Mouse (Mus musculus) T-helper 2 cell (primary cell): Measurements from ENCODE around the gene 4931414P19Rik.

Experiments used
- in situ Hi-C: fragments of 300-600 bp; cut with MboI, MseI; formaldehyde crosslinking; loops from one replicate; pipeline ENCODE4 v1.15.1; 2025; ENCODE audit warnings: high pct_unique_total_duplicates

Gene 4931414P19Rik

DNA sequence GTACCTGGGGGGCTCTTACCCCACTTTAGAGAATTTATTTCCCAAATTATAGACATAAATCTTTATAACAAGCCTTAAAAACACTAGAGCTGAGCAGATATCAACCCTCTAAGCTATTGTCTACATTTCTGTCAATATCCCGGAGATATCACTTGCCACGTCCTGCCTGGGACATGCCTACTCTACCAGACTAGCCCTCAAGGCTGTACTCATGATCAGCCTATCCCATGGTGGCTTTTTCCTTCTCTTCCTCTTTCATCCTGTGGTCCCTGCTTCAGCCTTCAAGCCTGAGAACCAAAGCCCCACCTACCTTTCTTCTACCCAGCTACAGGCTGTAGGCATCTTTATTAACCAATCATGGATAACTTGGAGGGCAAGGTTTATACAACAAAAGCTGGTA lies 24.0 kb upstream of the 4931414P19Rik start:
- in situ Hi-C loops: no loop called here

DNA sequence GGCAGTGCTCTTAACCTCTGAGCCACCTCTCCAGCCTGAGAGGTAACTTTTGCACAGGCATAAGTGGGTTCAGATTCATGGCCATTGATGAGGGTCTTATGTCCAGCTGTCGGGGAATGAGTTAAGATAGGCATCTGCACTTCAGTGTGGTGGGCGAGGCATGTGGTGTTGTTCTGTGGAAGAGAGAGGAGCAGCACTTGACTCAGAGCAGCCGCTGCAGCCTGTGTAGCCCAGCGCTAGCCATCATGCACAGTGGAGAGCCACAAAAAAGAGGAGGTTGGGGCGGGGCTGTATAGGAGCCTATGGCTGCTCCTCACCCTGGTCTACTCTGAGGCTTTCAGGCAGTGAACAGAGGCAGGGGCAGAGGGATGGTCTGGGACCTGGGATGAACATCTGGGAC lies 22.3 kb upstream of the 4931414P19Rik start:
- in situ Hi-C loops: no loop called here

DNA sequence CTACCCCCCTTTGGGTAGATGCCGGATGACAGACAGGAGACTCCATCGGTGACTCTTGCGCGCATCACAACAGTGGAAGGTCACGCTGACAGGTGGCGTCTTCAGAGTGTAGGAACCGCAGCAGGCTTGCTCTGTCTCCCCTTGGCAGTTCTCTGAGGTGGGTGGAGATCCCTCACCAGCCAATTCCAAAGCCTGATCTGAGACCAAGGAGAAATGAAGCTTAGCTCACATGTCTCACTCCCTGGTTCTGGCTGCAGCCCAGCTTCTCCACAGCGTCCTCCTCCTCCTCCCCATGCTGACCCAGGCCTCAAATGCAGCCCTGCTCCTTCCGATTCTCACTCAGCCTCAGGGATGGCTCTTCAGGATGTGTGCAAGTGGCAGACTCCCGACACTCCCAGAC lies 19.2 kb upstream of the 4931414P19Rik start:
- in situ Hi-C loops: no loop called here

DNA sequence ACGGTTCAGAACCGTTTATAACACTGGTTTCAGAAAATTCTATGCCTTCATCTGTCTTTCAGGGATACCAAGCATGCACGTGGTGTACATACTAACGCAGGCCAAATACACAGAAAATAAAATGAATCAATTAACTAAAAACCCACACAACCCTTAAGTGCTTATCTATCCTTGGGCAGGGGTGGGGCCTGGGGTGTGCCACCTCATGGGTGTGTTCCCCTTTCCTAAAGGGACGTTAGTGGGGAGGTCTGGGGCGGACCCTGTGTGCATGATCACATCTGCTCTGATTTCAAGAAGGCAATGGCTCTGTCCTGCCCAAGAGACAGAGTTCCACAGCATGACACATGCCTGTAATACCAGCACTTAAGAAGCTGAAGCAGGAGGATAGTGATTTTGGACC lies 17.5 kb upstream of the 4931414P19Rik start:
- in situ Hi-C loops: no loop called here

DNA sequence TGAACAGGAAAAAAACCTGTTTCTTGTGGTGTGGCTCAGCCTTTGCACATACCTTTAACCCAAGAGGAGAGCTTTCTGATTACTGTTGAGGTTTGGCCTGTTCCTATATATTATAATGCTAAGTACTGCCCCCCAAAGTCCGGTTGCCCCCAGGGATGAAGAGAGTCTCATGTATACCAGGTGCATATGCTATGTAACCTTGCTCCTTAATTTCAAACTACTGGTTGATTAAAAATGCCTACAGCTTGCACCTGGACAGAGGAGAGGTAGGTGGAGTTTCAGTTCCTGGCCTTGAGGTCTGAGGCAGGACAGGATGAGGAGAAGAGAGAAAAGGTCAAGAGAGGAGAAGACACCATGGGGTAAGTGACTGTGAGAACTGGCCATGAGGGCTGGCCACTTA lies 15.3 kb upstream of the 4931414P19Rik start, which contains the start of gene Psmb11:
TSS of gene Psmb11 (plus strand) at position 301 of the 400 bp plus-strand sequence.
- in situ Hi-C loops: no loop called here

DNA sequence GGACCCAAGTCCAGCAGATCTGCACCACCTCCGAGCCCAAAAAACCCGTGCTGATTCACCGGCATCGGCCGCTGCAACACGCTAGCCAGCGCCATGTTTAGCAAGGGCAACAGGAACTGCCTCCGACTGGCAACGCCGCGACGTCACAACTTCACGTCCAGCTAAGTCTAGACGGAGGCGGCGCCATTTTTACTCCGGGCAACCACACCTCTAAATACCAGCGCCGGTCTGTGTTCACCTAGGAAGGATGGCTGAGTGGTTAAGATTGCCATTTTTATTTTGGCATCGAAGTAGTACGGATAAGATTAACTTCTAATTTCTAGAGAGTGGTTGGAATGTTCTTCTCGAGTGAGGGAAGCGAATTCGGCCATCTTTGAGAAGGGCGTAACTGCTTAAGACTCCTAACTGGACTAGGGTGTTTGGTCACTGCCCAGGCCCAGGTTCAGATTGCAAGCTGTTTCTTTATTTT lies 12.1 kb upstream of the 4931414P19Rik start, which contains the start of gene Psmb5:
TSS of gene Psmb5 (minus strand) at position 126 of the 469 bp plus-strand sequence.
- in situ Hi-C loops: no loop called here

DNA sequence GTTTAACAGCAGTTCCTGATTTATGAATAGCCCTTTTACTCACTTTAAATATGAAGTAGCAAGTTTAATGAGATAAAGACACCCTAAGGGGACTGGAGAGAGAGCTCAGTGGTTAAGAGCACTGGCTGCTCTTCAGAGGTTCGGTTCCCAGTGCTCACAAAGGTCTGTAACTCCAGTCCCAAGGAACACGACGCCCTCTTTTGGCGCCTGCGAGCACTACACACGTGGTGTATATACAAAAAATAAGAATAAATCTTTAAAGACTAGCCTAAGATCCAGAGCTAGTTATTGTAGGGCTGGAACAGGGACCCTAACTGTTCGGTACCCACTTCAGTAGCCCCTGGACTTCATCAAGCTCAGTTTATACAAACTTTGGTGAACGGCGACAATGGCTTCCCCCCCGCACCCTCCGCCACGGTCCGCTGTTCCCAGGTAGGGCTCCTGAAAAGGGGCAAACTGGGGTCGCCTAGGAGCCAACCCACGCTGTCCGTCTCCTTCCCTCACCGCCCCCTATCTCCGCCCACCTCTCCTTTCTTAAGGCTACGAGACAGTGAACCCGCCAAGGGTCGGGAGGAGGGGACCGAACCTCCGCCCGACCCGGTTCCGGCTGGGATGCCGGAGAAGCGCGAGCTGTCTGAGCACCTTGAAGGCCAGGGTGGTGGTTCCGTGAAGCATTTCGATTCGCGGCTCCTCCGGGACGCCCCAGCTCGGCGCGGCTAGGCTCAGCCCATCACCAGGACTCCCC lies 11.5 kb upstream of the 4931414P19Rik start:
- in situ Hi-C loops: no loop called here

DNA sequence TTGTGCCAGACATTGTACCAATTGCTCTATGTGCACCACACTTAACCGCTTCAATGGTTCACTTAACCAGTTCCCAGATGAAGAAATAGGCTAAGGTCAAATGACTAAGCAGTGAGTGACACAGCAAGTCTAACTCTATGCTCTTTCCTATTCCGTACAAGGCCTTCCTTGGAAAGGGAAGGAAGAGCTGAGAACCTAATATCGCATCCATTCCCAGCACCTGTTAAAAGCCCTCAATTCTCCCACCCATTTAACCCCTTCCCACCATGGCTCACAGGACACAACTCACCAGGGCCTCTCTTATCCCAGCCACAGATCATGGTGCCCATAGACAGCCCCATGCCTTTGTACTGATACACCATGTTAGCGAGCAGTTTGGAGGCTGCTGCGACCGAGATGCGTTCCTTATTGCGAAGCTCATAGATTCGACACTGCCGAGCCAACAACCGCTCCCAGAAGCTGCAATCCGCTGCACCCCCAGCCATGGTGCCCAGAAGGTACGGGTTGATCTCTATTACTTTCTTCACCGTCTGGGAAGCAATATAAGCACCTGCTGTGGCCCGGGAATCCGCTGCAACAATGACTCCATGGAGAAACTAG lies 10.5 kb upstream of the 4931414P19Rik start:
- in situ Hi-C loops: no loop called here

DNA sequence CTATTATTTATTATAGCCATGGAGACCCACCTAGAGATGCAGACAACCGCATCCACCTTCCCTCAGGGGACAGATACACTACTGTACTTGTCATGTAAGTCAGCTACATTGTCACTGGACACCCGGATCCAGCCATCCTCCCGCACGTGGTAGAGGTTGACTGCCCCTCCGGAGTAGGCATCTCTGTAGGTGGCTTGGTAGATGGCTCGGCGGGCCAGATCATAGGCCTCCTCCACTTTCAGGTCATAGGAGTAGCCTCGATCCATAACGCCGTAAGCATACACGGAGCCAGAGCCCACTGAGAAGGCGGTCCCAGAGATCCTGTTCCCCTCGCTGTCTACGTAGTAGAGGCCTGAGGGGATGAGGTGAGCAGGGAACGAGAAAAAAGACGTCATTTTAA lies 8.3 kb upstream of the 4931414P19Rik start:
- in situ Hi-C loops: loop anchor here (5.0 kb wide), 1 partner anchor 42 kb away; no protein-coding TSS in a partner anchor

DNA sequence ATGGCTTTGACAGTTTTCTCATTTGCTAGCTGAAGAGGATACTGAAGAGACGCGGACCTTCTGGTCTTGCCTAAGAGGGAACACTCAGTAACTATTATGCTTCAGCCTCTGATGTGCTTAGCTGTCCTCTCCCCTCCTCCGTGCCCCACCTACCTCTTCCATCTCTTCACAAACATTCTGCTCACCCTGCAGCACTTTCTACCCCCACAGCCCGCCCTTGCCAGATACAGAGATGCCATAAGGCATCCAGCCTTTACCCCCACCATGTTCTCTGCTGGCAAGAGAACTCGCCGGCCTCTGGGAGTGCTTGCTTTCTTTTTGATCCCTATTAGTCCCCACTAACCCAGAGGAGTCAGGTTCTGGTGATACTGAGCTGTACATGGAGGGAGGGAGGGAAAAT lies 4.9 kb upstream of the 4931414P19Rik start:
- in situ Hi-C loops: loop anchor here (5.0 kb wide), 1 partner anchor 38 kb away; no protein-coding TSS in a partner anchor

DNA sequence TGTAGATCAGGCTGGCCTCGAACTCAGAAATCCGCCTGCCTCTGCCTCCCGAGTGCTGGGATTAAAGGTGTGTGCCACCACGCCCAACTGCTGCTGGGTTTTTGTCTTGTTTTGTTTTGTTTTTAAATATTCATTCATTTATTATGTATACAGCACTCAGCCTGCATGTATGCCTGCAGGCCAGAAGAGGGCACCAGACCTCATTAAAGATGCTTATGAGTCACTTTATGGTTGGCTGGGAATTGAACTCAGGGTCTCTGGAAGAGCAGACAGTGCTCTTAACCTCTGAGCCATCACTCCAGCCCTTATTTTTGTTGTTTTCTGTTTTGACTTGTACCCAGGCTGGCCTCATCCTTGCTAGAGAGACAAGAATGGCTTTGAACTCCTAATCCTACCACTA lies 4.2 kb upstream of the 4931414P19Rik start:
- in situ Hi-C loops: loop anchor here (5.0 kb wide), 1 partner anchor 38 kb away; no protein-coding TSS in a partner anchor

DNA sequence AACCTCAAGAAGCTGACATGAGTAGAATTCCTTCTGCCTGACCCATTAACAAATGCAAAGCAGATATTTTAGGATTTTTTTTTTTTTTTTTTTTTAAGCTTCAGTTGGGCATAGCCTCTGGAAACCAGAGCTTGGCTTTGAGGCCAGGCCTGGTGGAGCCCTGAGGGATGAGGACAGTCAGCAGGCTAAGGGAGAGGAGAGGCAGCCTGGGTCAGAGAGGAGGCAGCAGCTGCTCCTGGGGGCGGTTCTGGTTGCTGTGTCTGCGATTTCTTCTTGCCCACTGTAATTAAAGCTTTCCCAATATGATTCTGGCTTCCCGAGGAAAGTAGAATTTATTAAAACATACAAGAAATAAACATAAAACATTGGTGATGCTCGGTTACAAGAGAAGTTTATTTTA lies 3.5 kb upstream of the 4931414P19Rik start:
- in situ Hi-C loops: no loop called here

DNA sequence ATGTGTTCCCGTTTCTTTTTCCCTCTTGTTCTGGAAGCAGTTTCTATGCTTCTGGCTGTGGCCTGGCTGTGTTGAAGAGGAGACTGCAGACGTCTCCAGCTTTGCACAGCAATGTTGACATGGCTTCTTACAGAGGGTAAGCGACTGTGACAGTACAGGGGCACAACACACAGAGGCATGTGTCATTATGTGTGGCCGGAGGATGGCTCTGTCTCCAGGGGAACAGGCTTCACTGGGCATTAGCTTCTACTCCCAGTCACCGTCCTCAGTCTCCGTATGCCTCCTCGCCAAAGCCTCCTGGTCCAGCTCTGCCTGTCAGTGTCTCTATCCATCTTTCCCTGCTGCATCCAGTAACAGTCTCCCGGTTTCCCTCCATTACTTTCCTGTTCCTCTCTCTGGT lies 1.4 kb upstream of the 4931414P19Rik start:
- in situ Hi-C loops: no loop called here

DNA sequence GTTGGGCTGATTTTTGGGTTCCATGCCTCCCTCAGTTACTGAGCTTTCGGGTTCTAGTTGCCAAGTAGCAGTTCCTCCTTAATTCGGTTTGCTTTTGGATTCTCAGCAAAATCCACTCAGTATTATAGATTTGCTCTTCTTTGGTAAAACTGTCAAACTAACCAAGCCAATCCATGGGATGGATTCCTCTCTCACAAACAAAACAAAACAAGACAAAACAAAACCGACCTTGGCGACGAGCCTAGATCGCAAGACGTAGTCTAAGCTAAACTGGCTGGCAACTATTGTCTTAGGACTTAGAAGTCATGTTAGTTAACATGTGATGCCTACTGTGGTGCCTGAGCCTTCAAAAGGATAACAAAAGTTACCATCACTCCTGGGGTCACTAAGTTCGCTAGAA lies 2.1 kb downstream of the 4931414P19Rik start:
- in situ Hi-C loops: no loop called here

DNA sequence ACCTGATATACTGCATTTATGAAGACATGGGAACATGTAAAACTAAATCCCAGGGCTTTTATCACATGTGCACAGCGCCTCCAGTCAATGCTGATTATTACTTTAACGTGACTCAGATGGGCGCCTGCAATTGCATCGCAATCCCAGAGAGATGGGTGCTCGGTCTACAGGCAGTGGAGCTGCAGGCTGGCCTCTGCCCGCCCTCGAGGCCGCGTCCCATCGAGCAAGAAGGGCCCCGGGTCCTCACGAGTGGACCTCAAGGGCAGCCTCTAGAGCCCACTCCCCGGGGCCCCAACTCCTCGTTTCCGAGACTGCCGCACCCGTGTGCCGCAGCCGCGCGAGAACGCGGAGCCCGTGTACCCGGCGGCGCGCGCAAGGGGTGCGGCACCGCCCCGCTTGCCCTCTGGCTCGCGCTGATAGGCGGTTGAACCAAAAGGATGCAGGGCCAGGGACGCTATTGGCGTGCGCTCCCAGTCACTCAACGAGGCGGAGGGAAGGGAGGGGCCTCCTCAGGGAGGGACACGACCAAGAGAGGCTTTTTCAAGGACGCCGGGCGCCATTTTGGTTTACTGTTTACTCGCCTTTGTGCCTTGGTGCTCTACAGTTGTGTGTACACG lies 2.6 kb downstream of the 4931414P19Rik start:
- in situ Hi-C loops: no loop called here

DNA sequence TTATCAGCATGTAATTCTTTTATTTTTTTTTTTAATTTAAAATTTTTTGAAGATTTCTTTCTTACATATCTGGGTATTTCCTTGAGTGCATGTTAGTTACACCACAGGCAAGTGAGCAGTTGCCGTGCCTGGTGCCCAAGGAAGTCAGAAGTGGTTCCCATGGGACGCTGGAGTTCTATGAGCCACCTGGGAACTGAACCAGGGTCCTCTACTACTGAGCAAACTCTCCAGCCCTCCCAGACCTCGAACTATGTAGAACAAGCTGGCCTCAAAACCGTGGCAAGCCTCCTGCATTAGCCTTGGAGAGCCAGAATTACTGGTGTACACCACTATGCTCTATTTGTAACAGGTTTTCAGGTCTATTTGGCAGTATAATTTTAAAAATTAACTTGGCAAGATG lies 3.2 kb downstream of the 4931414P19Rik start:
- in situ Hi-C loops: no loop called here

DNA sequence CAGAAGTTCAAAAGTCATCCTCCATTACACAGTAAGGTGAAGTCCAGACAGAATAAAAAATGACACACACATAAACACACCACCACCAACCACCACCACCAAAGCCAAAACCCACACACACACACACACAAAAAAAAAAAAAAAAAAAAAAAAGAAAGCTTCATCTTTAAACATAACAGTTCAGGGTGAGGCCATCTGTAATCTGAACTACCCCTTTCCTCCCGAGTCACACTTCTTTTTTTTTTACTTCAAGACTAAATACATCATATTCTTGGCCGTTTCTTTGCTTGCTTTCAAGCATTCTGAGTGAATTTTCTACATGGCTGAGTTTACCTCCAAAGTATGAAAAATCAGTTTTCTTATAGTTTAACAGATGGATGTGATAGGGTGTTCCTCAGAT lies 4.2 kb downstream of the 4931414P19Rik start:
- in situ Hi-C loops: no loop called here

DNA sequence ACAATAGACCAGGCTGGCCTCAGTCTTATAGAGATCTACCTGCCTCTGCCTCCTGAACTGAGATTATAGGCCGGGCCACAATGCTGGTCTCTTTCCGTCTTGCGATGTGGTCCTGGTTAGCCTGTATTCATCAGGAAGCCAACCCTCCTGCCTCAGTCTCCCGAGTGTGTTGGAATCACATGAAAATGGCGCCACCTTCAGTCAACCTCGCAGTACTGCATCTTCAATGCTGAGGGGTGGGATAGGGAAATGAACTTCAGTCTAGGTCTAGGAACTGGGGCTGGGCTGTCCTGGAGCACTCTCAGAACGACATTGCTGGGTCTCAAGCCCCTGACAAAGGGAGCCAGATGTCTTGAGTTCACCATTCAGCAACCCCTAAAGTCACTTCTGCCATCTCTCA lies 8.7 kb downstream of the 4931414P19Rik start:
- in situ Hi-C loops: no loop called here

DNA sequence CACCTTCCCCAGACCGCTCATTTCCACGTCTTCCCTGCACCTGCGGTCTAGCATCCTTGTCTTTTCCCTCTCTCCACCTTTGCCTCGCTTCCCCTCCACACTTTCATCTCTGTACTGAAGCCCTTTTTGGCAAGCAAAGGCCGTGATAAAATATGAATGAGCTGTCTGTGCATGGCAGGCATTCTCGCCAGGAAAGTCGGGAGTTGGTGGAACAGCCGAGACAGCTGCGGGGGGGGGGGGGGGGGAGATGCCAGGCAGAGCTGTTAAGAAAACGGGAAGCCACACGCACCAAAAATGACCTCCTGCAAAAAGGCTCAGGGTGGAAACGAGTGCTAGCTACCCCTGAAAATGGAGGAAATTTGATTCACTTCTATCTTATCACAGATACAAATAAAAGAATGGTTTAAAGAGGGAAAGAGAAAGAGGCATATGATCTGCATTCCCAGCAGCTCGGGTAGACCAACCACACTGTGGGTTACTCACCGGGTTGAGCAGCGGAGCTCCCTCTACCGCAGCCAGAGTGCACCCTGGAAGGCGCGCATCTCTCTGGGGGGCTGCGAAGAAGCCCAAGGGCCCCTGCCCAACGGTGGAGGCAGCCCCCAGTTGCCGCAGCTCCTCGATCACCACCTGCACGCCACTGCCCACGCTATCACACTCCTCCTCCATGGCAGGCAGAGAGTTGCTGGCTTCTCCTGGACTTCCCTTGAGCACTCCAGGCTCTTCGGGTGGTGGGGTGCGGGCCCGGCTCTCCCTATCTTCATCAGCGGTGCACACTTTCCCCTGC lies 11.0 kb downstream of the 4931414P19Rik start:
- in situ Hi-C loops: no loop called here

DNA sequence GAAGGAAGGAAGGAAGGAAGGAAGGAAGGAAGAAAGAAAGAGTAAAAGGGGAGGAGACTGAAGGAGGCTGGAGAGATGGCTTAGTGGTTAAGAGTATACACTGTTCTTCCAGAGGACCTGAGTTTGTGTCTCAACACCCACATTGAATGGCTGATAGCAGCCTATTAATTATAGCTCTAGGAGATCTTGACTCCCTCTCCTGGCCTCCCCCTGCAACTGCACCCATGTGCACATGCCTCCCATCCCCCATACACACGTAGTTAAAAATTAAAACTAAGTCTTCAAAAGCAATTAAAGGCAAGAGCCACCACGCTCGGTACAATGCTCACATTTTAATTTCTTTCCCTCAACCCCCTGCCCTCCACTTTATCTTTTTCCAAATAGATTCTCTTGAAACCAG lies 11.7 kb downstream of the 4931414P19Rik start:
- in situ Hi-C loops: no loop called here

DNA sequence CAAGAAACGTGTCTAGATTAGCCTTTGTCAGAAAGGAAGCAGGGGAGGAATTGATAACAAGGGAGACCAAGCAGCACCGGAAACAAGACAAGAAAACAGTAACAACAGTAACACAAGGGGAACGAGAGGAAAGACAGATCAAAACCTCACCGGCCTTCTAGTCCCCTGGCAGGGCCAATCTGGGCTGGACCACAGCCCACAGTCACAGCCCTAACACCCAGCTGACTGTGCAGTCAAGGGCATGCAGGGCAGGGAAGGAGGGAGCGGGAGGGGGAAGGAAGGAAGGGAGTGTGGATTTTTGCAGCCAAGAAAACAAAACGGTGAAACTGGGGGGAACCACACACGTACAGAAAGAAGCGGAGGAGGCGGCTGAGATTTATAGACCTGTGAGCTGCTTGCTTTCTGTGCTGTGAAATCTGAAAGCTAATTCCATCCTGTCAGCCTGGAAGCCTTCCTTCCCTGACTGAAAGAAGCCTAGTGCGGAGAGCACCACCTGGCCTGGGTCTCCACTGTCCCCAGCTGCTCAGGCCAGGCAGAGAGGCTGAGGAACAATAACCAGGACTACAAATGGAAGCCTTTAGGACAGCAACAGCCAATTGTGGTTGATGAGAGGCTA lies 13.4 kb downstream of the 4931414P19Rik start:
- in situ Hi-C loops: no loop called here
